ENCODE assay signal across 9 mouse cellular contexts in genomic region chr17:29858764-29859163, GRCm38 (mm10).
DNase-seq lines count a peak whose midpoint lies in the region; ATAC-seq and TF ChIP-seq lines count a peak whose summit lies in the region.
"Had no signal": no experiment of that assay in that cellular context is flagged by ENCODE, and none has a peak within 500 bp of the region (broad histone marks: within the 10 kb centered on the region; RNA-seq: fewer than 3 reads in every experiment).

No protein-coding gene starts in this region.

- H3K27ac ChIP-seq in lung, postnatal 0 days (ENCODE audit: low read length), result no peak overlapping the region
- H3K27ac ChIP-seq in kidney, embryonic 15.5 days, result no peak overlapping the region
- H3K27ac ChIP-seq: neural tube, embryonic 13.5 days had no signal

- WGBS in lung, postnatal 0 days, result 84% methylated on average over 3 of the region's 3 CpGs
- 97% methylated on average over 3 of the region's 3 CpGs for WGBS in kidney, embryonic 15.5 days

- no peak for ATAC-seq in lung, postnatal 0 days
- ATAC-seq in kidney, embryonic 15.5 days (replicated peaks; ENCODE audit: low FRiP score), result no peak

- no peak for TF ChIP-seq EP300 in lung, postnatal 0 days (IDR thresholded peaks at IDR 0.05)

- no peaks in the 10 kb centered on the region for H3K9me3 ChIP-seq in lung, postnatal 0 days (ENCODE audit: low read length)
- H3K9me3 ChIP-seq in kidney, embryonic 15.5 days (replicated peaks), result no peaks in the 10 kb centered on the region
- H3K9me3 ChIP-seq: neural tube, embryonic 13.5 days had no signal

- peaks cover 3% of the 10 kb centered on the region for H3K27me3 ChIP-seq in C2C12 (ENCODE audit: control insufficient read depth, insufficient read depth, insufficient read length)
- no peaks in the 10 kb centered on the region for H3K27me3 ChIP-seq in lung, postnatal 0 days (replicated peaks; ENCODE audit: insufficient read depth, low read length)
- no peaks in the 10 kb centered on the region for H3K27me3 ChIP-seq in kidney, embryonic 15.5 days
- H3K27me3 ChIP-seq: neural tube, embryonic 13.5 days had no signal

- intact Hi-C loops in heart, postnatal 36 days (cut with DNase I), result loop anchor here (5.0 kb wide), 1 partner anchor 61 kb away; no protein-coding TSS in a partner anchor

- peak; percentile 10 for TF ChIP-seq CTCF in C2C12 (IDR thresholded peaks at IDR 0.05; ENCODE audit: control insufficient read depth, insufficient read depth, insufficient read length)
- TF ChIP-seq CTCF in lung, postnatal 0 days (IDR thresholded peaks at IDR 0.05), result peak; percentile 68

- no peaks in the 10 kb centered on the region for H3K79me3 ChIP-seq in C2C12 (ENCODE audit: low read depth)

- no peaks in the 10 kb centered on the region for H3K79me2 ChIP-seq in C2C12 (ENCODE audit: control insufficient read depth, insufficient read depth)

- H3K4me1 ChIP-seq in lung, postnatal 0 days (ENCODE audit: insufficient read depth, low read depth, low read length), result no peaks in the 10 kb centered on the region
- no peaks in the 10 kb centered on the region for H3K4me1 ChIP-seq in kidney, embryonic 15.5 days

- H3ac ChIP-seq in C2C12 (ENCODE audit: control insufficient read depth, insufficient read length, low read depth), result no peak overlapping the region

- no peak overlapping the region for H3K9ac ChIP-seq in lung, postnatal 0 days (replicated peaks; ENCODE audit: low read depth)
- H3K9ac ChIP-seq in kidney, embryonic 15.5 days, result no peak overlapping the region
- H3K9ac ChIP-seq: neural tube, embryonic 13.5 days had no signal

- H3K36me3 ChIP-seq in C2C12 (ENCODE audit: control insufficient read depth, insufficient read depth), result no peaks in the 10 kb centered on the region
- H3K36me3 ChIP-seq in lung, postnatal 0 days (ENCODE audit: insufficient read depth, low read length), result no peaks in the 10 kb centered on the region
- no peaks in the 10 kb centered on the region for H3K36me3 ChIP-seq in kidney, embryonic 15.5 days
- H3K36me3 ChIP-seq: neural tube, embryonic 13.5 days had no signal

- H3K4me2 ChIP-seq in lung, postnatal 0 days (replicated peaks; ENCODE audit: low read depth, low read length), result no peak overlapping the region
- H3K4me2 ChIP-seq in kidney, embryonic 15.5 days, result no peak overlapping the region
- H3K4me2 ChIP-seq: neural tube, embryonic 13.5 days had no signal

- DNase-seq in heart, postnatal 4 days, result peak; percentile 47
- DNase-seq in heart, postnatal 36 days, result no peak
- DNase-seq in adrenal gland, postnatal 25 days, result peak; percentile 44
- peak; percentile 36 for DNase-seq in lung, postnatal 0 days (ENCODE audit: low spot score)
- DNase-seq in frontal cortex, postnatal 10 days (ENCODE audit: low spot score in 2 of 2), result no peak
- DNase-seq in neural tube, embryonic 10.5 days (ENCODE audit: extremely low spot score, low spot score), result no peak

- no peak overlapping the region for H3K4me3 ChIP-seq in C2C12 (ENCODE audit: insufficient read depth, poor library complexity, severe bottlenecking)
- H3K4me3 ChIP-seq in lung, postnatal 0 days (ENCODE audit: low read depth, low read length), result no peak overlapping the region
- H3K4me3 ChIP-seq in kidney, embryonic 15.5 days (replicated peaks), result no peak overlapping the region
- H3K4me3 ChIP-seq: neural tube, embryonic 13.5 days had no signal

TF ChIP-seq in C2C12, 6 proteins besides CTCF, POLR2A, EP300 and RAD21:
- TF ChIP-seq CEBPB (IDR thresholded peaks at IDR 0.05; ENCODE audit: low read depth) (no peak), FOSL1 (IDR thresholded peaks at IDR 0.05; ENCODE audit: insufficient read depth, low read length, poor library complexity, severe bottlenecking) (no peak), MYOG (IDR thresholded peaks at IDR 0.05; ENCODE audit: control insufficient read depth, extremely low read depth, insufficient read length) (no peak), USF1 (IDR thresholded peaks at IDR 0.05; ENCODE audit: low read depth) (no peak), MAX (IDR thresholded peaks at IDR 0.05) (no peak), MYOD1 (IDR thresholded peaks at IDR 0.05; ENCODE audit: control insufficient read depth, insufficient read length, low read depth) (no peak)

Comparison
In these comparisons a context has a peak if more than half of its experiments do, and no peak if none do; other contexts are left out.
1. DNase-seq: peak in heart, postnatal 4 days (single experiment), adrenal gland, postnatal 25 days (single experiment) and lung, postnatal 0 days (single experiment); none in heart, postnatal 36 days (0 of 2), frontal cortex, postnatal 10 days (0 of 2) and neural tube, embryonic 10.5 days (single experiment).